Mouse (Mus musculus) macrophage (primary cell): ENCODE data around the gene Tatdn2. TPM values are rescaled to one million over a fixed set of nuclear protein-coding genes. Genes with fewer than 3 reads are reported as not detected.
"Not testable (repeated sequence)": the region's sequence is repeated elsewhere in the genome, so short reads cannot be mapped to it uniquely, and the experiment has no call there.

ENCODE experiments used
- H3K27ac ChIP-seq: fragments of 350-480 bp; formaldehyde crosslinking; 2 replicates; pipeline ENCODE4 v1.9.0; 2021
- H3K36me3 ChIP-seq: fragments of 350-480 bp; formaldehyde crosslinking; 2 replicates; pipeline ENCODE4 v1.9.0; 2021; ENCODE audit errors: inconsistent target
- H3K4me3 ChIP-seq: fragments of 350-480 bp; formaldehyde crosslinking; 2 replicates; pipeline ENCODE4 v1.9.0; 2021; ENCODE audit errors: inconsistent target
- H3K79me2 ChIP-seq: fragments of 350-480 bp; formaldehyde crosslinking; 2 replicates; pipeline ENCODE4 v1.9.0; 2021; ENCODE audit errors: inconsistent target
- WGBS: methylation state at CpG from one replicate; pipeline ENCODE4 v1.1.7; 2026; ENCODE audit warnings: inconsistent platforms; ENCODE audit not compliant: missing documents; 5-methylcytosine and 5-hydroxymethylcytosine counted together
- polyA plus RNA-seq: library from polyadenylated mRNA; stranded (reverse); fragments of 250-400 nt; gene quantifications from 3 replicates; pipeline ENCODE4 v1.2.4, GENCODE M21; 2018; ENCODE audit warnings: inconsistent platforms

The Tatdn2 gene
- polyA plus RNA-seq, 1 experiment from 2014 or later = 53.5 TPM

- peaks cover 92% of the 10 kb centered on the region for H3K79me2 ChIP-seq
- peaks cover 15% of the 10 kb centered on the region; the same call in 1 of the 2 replicates for H3K36me3 ChIP-seq
- WGBS = 45% methylated on average over 12 of the region's 12 CpGs
- H3K27ac ChIP-seq = peak overlapping the region; percentile 94
- H3K4me3 ChIP-seq = no peak overlapping the region
Measured at GRCm38 (mm10) chr6:113661353-113662241, 35.3 kb upstream of the Tatdn2 start.

- H3K79me2 ChIP-seq = peaks cover 88% of the 10 kb centered on the region
- H3K4me3 ChIP-seq = no peak overlapping the region
- peaks cover 15% of the 10 kb centered on the region; the same call in 1 of the 2 replicates for H3K36me3 ChIP-seq
- 72% methylated on average over 8 of the region's 8 CpGs for WGBS
- H3K27ac ChIP-seq = peak overlapping the region; percentile 94
Measured at GRCm38 (mm10) chr6:113662964-113663700, 33.7 kb upstream of the Tatdn2 start.

GRCm38 (mm10) chr6:113664305-113664704 lies 32.5 kb upstream of the Tatdn2 start:
- Histone ChIP-seq H3K4me3 (no peak overlapping the region), H3K36me3 (peaks cover 15% of the 10 kb centered on the region; the same call in 1 of the 2 replicates), H3K79me2 (peaks cover 77% of the 10 kb centered on the region), H3K27ac (peak overlapping the region; percentile 94)
- WGBS = 87% methylated on average over 7 of the region's 7 CpGs

- peak overlapping the region; percentile 79; the same call in 1 of the 2 replicates for H3K27ac ChIP-seq
Measured at GRCm38 (mm10) chr6:113667611-113668122, 29.2 kb upstream of the Tatdn2 start.

GRCm38 (mm10) chr6:113668287-113669154 lies 28.3 kb upstream of the Tatdn2 start:
- Histone ChIP-seq H3K79me2 (peaks cover 63% of the 10 kb centered on the region), H3K36me3 (peaks cover 50% of the 10 kb centered on the region), H3K4me3 (no peak overlapping the region), H3K27ac (peak overlapping the region; percentile 79)
- WGBS = 9% methylated on average over 14 of the region's 15 CpGs

More at GRCm38 (mm10) chr6:113667611-113668122, 29.2 kb upstream of the Tatdn2 start:
- H3K79me2 ChIP-seq = peaks cover 64% of the 10 kb centered on the region
- peaks cover 43% of the 10 kb centered on the region for H3K36me3 ChIP-seq
- H3K4me3 ChIP-seq = no peak overlapping the region
- WGBS = 86% methylated on average over 8 of the region's 8 CpGs

- Histone ChIP-seq H3K4me3 (no peak overlapping the region), H3K36me3 (peaks cover 63% of the 10 kb centered on the region), H3K79me2 (peaks cover 50% of the 10 kb centered on the region), H3K27ac (peak overlapping the region; percentile 79)
- whole genome bisulfite sequencing = 87% methylated on average over 7 of the region's 7 CpGs
Measured at GRCm38 (mm10) chr6:113669821-113670220, 27.0 kb upstream of the Tatdn2 start.

GRCm38 (mm10) chr6:113672029-113672428 lies 24.8 kb upstream of the Tatdn2 start:
- WGBS = 100% methylated on average over 1 of the region's 1 CpGs
- Histone ChIP-seq H3K79me2 (peaks cover 28% of the 10 kb centered on the region; the same call in 1 of the 2 replicates), H3K36me3 (peaks cover 66% of the 10 kb centered on the region)
- H3K27ac ChIP-seq, H3K4me3 ChIP-seq: not testable (repeated sequence)

- no peak overlapping the region for H3K27ac ChIP-seq
- H3K36me3 ChIP-seq = peaks cover 66% of the 10 kb centered on the region
- WGBS = 81% methylated on average over 6 of the region's 6 CpGs
Measured at GRCm38 (mm10) chr6:113672989-113673388, 23.9 kb upstream of the Tatdn2 start.

GRCm38 (mm10) chr6:113675234-113675633 lies 21.6 kb upstream of the Tatdn2 start:
- H3K27ac ChIP-seq = no peak overlapping the region
- peaks cover 69% of the 10 kb centered on the region for H3K36me3 ChIP-seq
- H3K79me2 ChIP-seq = peaks cover 21% of the 10 kb centered on the region; the same call in 1 of the 2 replicates
- WGBS = 79% methylated on average over 4 of the region's 4 CpGs
- H3K4me3 ChIP-seq = no peak overlapping the region

More at GRCm38 (mm10) chr6:113672989-113673388, 23.9 kb upstream of the Tatdn2 start:
- Histone ChIP-seq H3K4me3 (no peak overlapping the region), H3K79me2 (peaks cover 22% of the 10 kb centered on the region; the same call in 1 of the 2 replicates)

GRCm38 (mm10) chr6:113675991-113676390 lies 20.9 kb upstream of the Tatdn2 start:
- Histone ChIP-seq H3K27ac (no peak overlapping the region), H3K4me3 (no peak overlapping the region), H3K79me2 (peaks cover 14% of the 10 kb centered on the region; the same call in 1 of the 2 replicates), H3K36me3 (peaks cover 63% of the 10 kb centered on the region)
- 94% methylated on average over 9 of the region's 9 CpGs for WGBS

- Histone ChIP-seq H3K4me3 (no peak overlapping the region), H3K36me3 (peaks cover 51% of the 10 kb centered on the region), H3K27ac (peak overlapping the region; percentile 48), H3K79me2 (peaks cover 10% of the 10 kb centered on the region; the same call in 1 of the 2 replicates)
- WGBS = 37% methylated on average over 14 of the region's 14 CpGs
Measured at GRCm38 (mm10) chr6:113677070-113677734, 19.6 kb upstream of the Tatdn2 start.

- H3K36me3 ChIP-seq = peaks cover 48% of the 10 kb centered on the region
- peaks cover 10% of the 10 kb centered on the region; the same call in 1 of the 2 replicates for H3K79me2 ChIP-seq
- H3K27ac ChIP-seq = peak overlapping the region; percentile 41; the same call in 1 of the 2 replicates
- H3K4me3 ChIP-seq = no peak overlapping the region
- WGBS = 94% methylated on average over 14 of the region's 14 CpGs
Measured at GRCm38 (mm10) chr6:113678246-113679012, 18.4 kb upstream of the Tatdn2 start.
